Mouse (Mus musculus): Measurements from ENCODE around the gene Tnp2. TPM values are rescaled to one million over a fixed set of nuclear protein-coding genes. Genes with fewer than 3 reads are reported as not detected.

Tnp2 gene
- not detected for polyA plus RNA-seq (2014; fragmentation: Illumina TruSeq; extraction: RNeasy Lipid Tissue Mini Kit (QIAGEN cat#74804))

DNA sequence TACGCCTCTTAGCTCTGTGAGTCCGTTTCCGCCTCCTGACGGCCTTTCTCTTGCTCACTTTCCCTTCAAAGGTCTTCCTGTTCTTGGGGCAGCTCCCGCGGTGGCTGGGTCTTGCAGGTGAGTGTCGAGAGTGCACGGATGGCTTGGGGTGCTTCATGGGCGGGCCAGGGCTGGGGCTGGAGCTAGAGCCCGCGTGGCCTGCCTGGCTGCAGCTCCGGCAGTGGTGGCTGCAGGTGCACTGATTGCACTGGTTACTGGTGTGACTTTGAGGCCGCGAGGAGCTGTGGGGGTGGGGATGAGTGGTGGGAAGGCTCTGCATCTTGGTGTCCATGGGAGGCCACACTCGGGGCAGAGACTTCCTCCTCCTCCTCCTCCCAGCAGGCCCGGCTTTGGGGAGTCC, at the start of gene Tnp2:
Gene Tnp2 (minus strand): TSS at position 390 of the 400 bp plus-strand sequence.

DNA sequence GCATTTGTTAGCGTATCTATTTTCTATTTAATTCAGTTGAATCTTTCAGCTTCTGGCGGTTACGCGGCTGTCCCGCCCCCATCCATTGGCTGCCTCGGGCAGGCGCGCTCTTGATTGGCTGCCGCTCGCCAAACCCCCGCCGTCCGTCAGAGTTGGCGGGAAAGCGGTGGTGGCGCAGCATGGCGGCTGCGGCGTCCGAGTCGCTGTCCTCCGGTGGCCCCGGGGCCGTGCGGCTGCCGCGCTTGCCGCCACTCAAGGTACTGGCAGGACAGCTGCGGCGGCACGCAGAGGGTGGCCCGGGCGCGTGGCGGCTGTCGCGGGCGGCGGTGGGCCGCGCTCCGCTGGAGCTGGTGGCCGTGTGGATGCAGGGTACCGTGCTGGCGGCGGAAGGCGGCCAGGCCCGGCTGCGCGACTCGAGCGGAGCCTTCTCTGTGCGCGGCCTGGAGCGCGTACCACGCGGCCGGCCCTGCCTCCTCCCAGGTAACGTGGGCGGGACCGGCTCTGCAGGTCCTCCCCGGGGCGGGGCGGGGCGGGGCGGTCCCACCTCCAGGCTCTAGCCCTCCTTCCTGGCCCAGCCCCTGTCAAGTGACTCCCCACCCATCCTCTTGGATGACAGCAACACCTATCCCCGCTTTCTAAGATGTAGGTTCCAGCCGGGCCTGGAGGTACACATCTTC, 46.6 kb upstream of the Tnp2 start, which contains the start of gene Rmi2:
Gene Rmi2 (plus strand): TSS at position 149 of the 677 bp plus-strand sequence.

DNA sequence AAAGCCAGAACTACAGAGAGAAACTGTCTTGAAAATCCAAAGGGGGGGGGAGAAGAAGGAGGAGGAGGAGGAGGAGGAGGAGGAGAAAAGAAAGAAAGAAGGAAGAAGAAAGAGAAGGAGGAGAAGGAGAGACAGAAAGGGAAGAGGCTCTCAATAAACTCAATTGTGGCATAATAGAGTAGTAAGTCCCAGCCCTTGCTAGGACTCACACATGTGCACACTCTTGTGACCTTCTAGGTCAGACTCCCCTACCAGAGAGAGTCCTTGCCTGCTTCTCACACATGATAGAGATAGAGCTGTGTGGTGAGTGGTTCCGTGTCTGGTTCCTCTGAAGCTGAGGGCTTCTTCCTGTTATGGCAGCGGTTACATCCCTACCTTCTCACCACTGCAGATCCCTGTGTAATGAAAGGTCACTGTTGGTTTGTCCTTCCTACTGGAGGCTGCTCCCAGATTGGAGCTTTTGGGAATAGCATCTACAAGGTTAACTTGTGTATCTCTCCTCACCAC, 24.5 kb upstream of the Tnp2 start, which contains the start of gene Gm11172:
Gene Gm11172 (plus strand): TSS at position 51 of the 507 bp plus-strand sequence.

DNA sequence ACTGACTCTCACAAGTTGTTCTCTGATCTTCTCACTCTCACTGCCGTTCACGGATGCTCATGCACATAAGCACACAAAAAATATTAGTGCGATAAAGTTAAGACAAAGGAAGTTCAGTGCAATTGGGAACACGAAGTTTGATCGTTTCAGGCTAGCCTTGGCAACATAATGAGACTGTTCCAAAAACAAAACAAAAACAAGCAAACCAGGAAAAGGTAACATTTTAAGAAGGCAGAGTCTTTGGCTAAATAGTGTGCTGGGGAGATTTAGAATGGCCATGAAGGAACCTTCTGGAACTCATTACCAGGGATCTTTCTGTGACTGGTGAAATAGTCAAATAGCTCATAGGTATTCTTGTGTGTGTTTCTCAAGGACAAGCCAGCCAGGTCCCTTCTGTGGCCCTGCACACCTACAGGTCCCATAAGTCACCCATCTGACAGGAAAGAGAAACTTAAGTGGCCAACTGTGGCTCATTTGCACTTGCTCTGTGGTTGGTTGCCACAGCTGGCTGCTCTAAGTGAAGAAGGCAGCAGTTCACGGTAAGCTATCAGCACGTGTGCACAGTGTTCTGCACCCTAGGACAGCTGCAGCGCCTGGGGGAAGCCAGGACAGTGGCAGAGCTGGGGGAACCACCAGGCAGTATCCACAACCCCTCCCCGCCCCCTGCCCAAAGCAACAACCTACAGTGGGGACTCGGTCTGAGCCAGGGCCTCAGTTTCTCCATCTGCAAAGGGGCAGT, 17.5 kb upstream of the Tnp2 start, which contains the start of gene Prm1:
Gene Prm1 (minus strand): TSS at position 51 of the 739 bp plus-strand sequence.

DNA sequence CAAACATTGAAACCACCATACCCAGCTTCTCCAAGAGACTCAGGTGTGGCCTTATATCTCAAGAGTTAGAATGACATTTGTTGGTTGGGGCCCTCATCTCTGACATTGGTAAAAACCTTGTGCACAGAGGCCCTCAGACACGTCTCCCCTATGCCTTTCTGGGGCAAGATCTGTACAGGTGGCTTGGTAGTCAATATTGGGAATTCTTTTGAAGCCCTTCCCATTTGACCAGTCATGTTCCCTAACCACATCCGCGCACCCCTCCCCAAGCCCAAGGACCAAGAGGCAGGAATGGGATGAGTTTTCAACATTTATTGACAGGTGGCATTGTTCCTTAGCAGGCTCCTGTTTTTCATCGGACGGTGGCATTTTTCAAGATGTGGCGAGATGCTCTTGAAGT, 7.6 kb upstream of the Tnp2 start, which contains the start of gene Prm2:
Gene Prm2 (minus strand): TSS at position 101 of the 400 bp plus-strand sequence.

DNA sequence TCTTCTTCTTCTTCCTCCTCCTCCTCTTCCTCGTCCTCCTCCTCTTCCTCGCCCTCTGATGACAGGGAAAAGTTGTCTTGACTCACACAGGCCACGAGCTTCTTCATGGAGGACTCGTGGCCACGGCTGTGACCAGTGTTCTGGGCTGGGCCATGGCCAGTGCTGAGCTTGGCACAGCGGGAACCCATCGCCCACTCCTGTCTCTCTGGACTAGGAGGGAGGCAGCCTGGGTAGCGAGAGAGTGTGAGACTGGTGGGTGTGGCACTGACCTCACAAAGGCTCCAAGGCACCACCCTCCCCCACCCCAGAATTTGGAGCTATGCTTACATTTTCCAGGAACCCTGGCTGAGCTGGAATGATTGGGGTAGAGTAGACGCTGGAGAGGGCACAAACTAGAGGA, 2.2 kb upstream of the Tnp2 start, which contains the start of gene Prm3:
Gene Prm3 (minus strand): TSS at position 213 of the 400 bp plus-strand sequence.

DNA sequence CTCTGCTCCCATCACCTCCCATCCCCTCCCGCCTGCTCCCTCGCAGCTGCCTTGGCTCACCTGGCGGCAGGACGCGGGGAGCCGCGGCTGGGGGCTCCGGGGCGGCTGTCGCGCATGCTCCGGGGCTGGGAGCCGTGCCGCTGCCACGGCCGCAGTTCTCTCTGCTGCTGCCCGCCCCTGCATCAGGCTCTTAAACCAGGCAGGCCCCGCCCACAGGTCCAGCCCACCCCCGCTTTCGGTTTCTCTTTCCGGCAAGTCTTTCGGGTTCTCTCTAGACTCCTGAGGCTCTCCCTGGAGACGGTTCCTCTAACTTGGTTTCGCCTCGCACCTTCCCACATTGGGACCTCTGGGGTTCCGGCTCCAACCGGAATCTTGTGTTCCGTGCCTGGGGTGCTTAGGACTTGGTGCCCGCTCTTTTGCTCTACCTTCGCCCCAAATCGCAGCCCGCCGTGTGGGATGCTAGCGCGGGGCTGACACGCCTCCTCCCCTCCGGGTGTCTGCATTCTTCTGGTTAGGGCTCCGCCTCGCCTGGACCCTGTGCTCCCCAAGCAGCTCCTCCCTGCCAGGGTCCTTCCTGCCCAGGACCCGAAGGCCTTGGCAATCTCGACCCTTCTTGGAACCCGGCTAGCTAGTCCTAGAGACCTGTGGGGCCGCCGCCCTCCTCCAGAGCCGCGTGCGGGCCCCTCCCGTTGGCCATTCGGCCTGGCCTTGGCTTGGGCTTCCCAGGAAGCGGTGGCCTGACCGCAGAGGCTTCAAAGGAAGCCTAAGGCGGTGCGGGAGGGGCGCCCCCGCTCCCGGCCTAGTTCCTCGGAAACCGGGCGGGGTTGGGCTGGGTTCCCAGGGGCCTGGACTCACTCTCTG, 2.9 kb downstream of the Tnp2 start, which contains the start of gene Socs1:
Gene Socs1 (minus strand): TSS at position 166 of the 861 bp plus-strand sequence.

Other genes with a start within 250 kb of the Tnp2 start
- 2.4 TPM for gene Dexi, start 245.6 kb downstream of the Tnp2 start, polyA plus RNA-seq (2014; fragmentation: Illumina TruSeq; extraction: RNeasy Lipid Tissue Mini Kit (QIAGEN cat#74804))
- gene Clec16a, start 243.3 kb downstream of the Tnp2 start, polyA plus RNA-seq (2014; fragmentation: Illumina TruSeq; extraction: RNeasy Lipid Tissue Mini Kit (QIAGEN cat#74804)) = 11.4 TPM
- gene Socs1, start 3.1 kb downstream of the Tnp2 start, polyA plus RNA-seq (2014; fragmentation: Illumina TruSeq; extraction: RNeasy Lipid Tissue Mini Kit (QIAGEN cat#74804)) = 0.63 TPM
- gene Prm3, start 2.3 kb upstream of the Tnp2 start, polyA plus RNA-seq (2014; fragmentation: Illumina TruSeq; extraction: RNeasy Lipid Tissue Mini Kit (QIAGEN cat#74804)) = not detected
- gene Prm2, start 7.5 kb upstream of the Tnp2 start, polyA plus RNA-seq (2014; fragmentation: Illumina TruSeq; extraction: RNeasy Lipid Tissue Mini Kit (QIAGEN cat#74804)) = not detected
- not detected for gene Prm1, start 17.2 kb upstream of the Tnp2 start, polyA plus RNA-seq (2014; fragmentation: Illumina TruSeq; extraction: RNeasy Lipid Tissue Mini Kit (QIAGEN cat#74804))
- gene Gm11172, start 24.3 kb upstream of the Tnp2 start, polyA plus RNA-seq (2014; fragmentation: Illumina TruSeq; extraction: RNeasy Lipid Tissue Mini Kit (QIAGEN cat#74804)) = not detected
- gene Rmi2, start 46.4 kb upstream of the Tnp2 start, polyA plus RNA-seq (2014; fragmentation: Illumina TruSeq; extraction: RNeasy Lipid Tissue Mini Kit (QIAGEN cat#74804)) = 1.00 TPM

Data from ovary, adult 10 weeks (tissue).